Mouse (Mus musculus) mesoderm, embryonic 11.5 days (tissue): ENCODE data around the gene Hoxd11.

Source experiments
- DNase-seq: peaks from one replicate; pipeline ENCODE4 v3.0.0-alpha.2; 2012; ENCODE audit warnings: low read depth, low spot score

The Hoxd11 gene

GRCm38 (mm10) chr2:74678891-74679595 is at the start of gene Hoxd11:
Gene Hoxd11, plus strand, starts transcription at chr2:74679557.
- DNase-seq = no peak

GRCm38 (mm10) chr2:74635412-74635811 is 43.9 kb upstream of the Hoxd11 start:
- no peak for DNase-seq

- DNase-seq = no peak
These were observed 36.9 kb upstream of the Hoxd11 start for GRCm38 (mm10) chr2:74642431-74642830.

GRCm38 (mm10) chr2:74645631-74646030 is 33.7 kb upstream of the Hoxd11 start:
- DNase-seq = no peak

GRCm38 (mm10) chr2:74647082-74647864 is 32.1 kb upstream of the Hoxd11 start:
- peak; percentile 44 for DNase-seq

- no peak for DNase-seq
These were observed 26.4 kb upstream of the Hoxd11 start for GRCm38 (mm10) chr2:74652996-74653340.

GRCm38 (mm10) chr2:74653781-74654535 is 25.4 kb upstream of the Hoxd11 start:
- peak; percentile 30 for DNase-seq

GRCm38 (mm10) chr2:74654743-74655419 is 24.5 kb upstream of the Hoxd11 start:
- no peak for DNase-seq

GRCm38 (mm10) chr2:74655420-74655781 is 24.0 kb upstream of the Hoxd11 start:
- DNase-seq = no peak

- peak; percentile 48 for DNase-seq
These were observed 23.3 kb upstream of the Hoxd11 start for GRCm38 (mm10) chr2:74655821-74656631.

GRCm38 (mm10) chr2:74656632-74657021 is 22.7 kb upstream of the Hoxd11 start:
- DNase-seq = peak; percentile 39

GRCm38 (mm10) chr2:74657251-74658023 is 21.9 kb upstream of the Hoxd11 start:
- peak; percentile 37 for DNase-seq

GRCm38 (mm10) chr2:74658024-74658666 is 21.2 kb upstream of the Hoxd11 start:
- DNase-seq = peak; percentile 37

GRCm38 (mm10) chr2:74658667-74659371 is 20.5 kb upstream of the Hoxd11 start:
- peak; percentile 52 for DNase-seq

GRCm38 (mm10) chr2:74659507-74660005 is 19.8 kb upstream of the Hoxd11 start, which contains the start of gene Evx2:
Gene Evx2, minus strand, starts transcription at chr2:74659557.
- DNase-seq = peak; percentile 42

GRCm38 (mm10) chr2:74660421-74661375 is 18.7 kb upstream of the Hoxd11 start:
- peak; percentile 26 for DNase-seq

GRCm38 (mm10) chr2:74661685-74662084 is 17.7 kb upstream of the Hoxd11 start:
- peak; percentile 80 for DNase-seq
